Mouse (Mus musculus) thymus, adult 2 months (tissue): Measurements from ENCODE around the gene Rbm38. TPM values are rescaled to one million over a fixed set of nuclear protein-coding genes. Genes with fewer than 3 reads are reported as not detected.
A peak's percentile ranks its signal among the peaks of the same experiment; 100 is the strongest.

ENCODE experiments used
- DNase-seq: peaks from one replicate; pipeline ENCODE4 v3.0.0; 2021
- H3K27ac ChIP-seq: fragments of 200-500 bp; 2 replicates; pipeline ENCODE4 v1.5.1; 2012; ENCODE audit warnings: low read length, control low read depth; ENCODE audit not compliant: control insufficient read depth, insufficient read depth
- H3K27me3 ChIP-seq: fragments of 200-500 bp; 2 replicates; pipeline ENCODE4 v1.6.1; 2012; ENCODE audit warnings: mild to moderate bottlenecking, low read length, moderate library complexity, mixed read lengths; ENCODE audit not compliant: control insufficient read depth, insufficient read depth
- H3K36me3 ChIP-seq: fragments of 200-500 bp; 2 replicates; pipeline ENCODE4 v1.6.1; 2012; ENCODE audit warnings: mild to moderate bottlenecking, low read length, moderate library complexity; ENCODE audit not compliant: control insufficient read depth, insufficient read depth
- H3K4me1 ChIP-seq: fragments of 200-500 bp; replicated peaks from 2 replicates; pipeline ENCODE4 v1.6.1; 2012; ENCODE audit warnings: low read length; ENCODE audit not compliant: control insufficient read depth, insufficient read depth
- H3K4me3 ChIP-seq: fragments of 200-500 bp; 2 replicates; pipeline ENCODE4 v1.5.1; 2012; ENCODE audit warnings: mild to moderate bottlenecking, low read length, control low read depth, moderate library complexity; ENCODE audit not compliant: control insufficient read depth, insufficient read depth
- CTCF ChIP-seq: fragments of 200-500 bp; IDR thresholded peaks from 2 replicates; pipeline ENCODE4 v1.5.1; 2012; ENCODE audit warnings: mild to moderate bottlenecking, control low read depth, low read length, moderate library complexity, borderline replicate concordance; ENCODE audit not compliant: control insufficient read depth, poor library complexity, insufficient read depth; ENCODE audit errors: extremely low read depth
- POLR2A ChIP-seq: fragments of 200-500 bp; IDR thresholded peaks from 2 replicates; pipeline ENCODE4 v1.6.1; 2012; ENCODE audit warnings: mild to moderate bottlenecking, low read length, control low read depth, moderate library complexity; ENCODE audit not compliant: control insufficient read depth, poor library complexity, insufficient read depth; ENCODE audit errors: extremely low read depth
- WGBS: fragments of 180-500 bp; shearing (Covaris S2); methylation state at CpG from one replicate; pipeline ENCODE4 v1.1.7; 2018; 5-methylcytosine and 5-hydroxymethylcytosine counted together
- polyA plus RNA-seq: library from polyadenylated mRNA; depleted of rRNA; stranded (reverse); fragments of >200 nt; gene quantifications from 2 replicates; pipeline ENCODE4 v1.2.3, GENCODE M21; 2012

Gene Rbm38
- polyA plus RNA-seq, 1 experiment, result 1,290 TPM

DNA sequence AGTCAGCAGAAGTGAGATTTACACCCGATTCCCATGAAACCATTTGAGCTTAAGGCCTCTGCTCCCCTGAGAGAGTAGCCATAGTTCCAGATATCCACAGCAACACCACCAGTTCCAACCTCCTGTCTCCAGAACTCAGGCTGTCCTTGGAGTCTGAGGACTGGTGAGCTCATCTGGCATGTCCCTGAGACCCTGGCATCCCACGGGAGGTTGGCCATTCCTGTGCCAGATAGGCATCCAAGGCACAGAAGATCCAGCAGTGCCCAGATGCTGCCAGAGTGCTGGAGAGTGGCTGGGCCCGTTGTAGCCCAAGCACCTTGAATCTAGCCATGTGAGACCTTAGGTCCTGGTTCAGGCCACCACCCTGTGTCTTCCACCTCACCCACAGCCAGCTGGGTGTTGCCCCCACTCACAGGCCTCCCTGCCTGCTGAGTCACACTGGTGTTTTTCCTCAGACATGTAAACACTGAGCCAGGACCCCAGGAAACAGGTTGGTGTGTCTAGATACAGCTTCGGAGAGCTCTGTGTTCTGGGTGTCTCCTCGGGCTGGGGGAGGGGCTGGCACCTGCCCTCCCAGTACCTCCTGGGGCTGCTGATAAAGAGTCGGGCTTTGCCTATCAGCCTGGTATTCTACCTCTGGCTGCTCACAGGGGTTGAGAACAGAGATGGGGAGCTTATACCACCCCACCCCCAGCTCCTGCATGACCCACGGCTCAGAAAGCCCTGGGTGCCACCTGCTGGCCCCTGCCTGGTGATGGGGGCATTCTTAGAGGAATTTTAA is 17.7 kb downstream of the Rbm38 start:
- DNase-seq, result peak; percentile 64
- WGBS, result 41% methylated on average over 7 of the region's 7 CpGs
- H3K27ac ChIP-seq, result peak overlapping the region; percentile 52
- TF ChIP-seq POLR2A (no peak), CTCF (peak; percentile 39; the same call in 1 of the 2 replicates)
- no peak overlapping the region for H3K4me3 ChIP-seq
- no peaks in the 10 kb centered on the region for H3K27me3 ChIP-seq
- peaks cover 26% of the 10 kb centered on the region for H3K36me3 ChIP-seq
- H3K4me1 ChIP-seq, result peaks cover 61% of the 10 kb centered on the region

DNA sequence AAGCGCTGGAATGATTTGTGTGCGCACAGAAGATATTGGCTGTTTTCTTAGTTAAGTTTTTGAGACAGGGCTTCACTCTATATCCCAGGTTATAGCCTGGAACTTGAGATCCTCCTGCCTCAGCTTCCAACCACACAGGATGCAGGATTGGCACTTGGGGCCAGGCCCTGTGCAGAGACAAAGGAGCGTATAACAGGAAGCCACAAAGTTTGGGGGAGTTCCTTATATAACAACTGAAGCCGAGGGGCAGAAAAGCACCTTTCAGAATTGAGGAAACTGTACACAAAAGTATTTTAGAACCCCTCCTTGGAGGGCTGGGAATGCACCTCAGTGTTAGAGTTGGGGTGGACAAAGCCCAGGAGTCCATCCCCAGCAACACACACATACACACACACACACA is 18.7 kb downstream of the Rbm38 start:
- WGBS, result 56% methylated on average over 4 of the region's 4 CpGs
- Histone ChIP-seq H3K36me3 (peaks cover 16% of the 10 kb centered on the region), H3K27me3 (no peaks in the 10 kb centered on the region), H3K4me3 (no peak overlapping the region), H3K4me1 (peaks cover 59% of the 10 kb centered on the region), H3K27ac (0 out of 2 replicates have a peak overlapping the region, but pooled peaks have one; percentile 9)
- no peak for DNase-seq
- TF ChIP-seq POLR2A (no peak), CTCF (no peak)

DNA sequence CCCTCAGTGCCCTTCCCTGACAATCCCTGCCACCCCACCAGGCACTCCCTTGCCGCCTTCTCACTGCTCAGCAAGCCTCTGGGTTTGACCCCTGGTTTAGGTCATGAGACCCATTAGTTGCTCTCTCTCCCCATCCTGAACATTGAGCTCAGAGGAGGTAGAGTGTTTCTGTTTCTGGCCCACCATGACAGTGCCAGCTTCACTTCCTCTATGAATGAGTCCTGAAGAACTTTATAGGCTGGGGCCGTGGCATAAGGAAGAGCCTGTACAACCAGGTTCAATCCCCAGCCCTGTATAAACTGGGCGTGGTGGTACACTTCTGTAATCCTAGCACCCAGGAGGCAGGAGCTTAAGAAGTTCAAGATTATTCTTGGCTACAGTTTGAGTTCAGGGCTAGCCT is 20.5 kb downstream of the Rbm38 start:
- 84% methylated on average over 3 of the region's 3 CpGs for WGBS
- Histone ChIP-seq H3K36me3 (no peaks in the 10 kb centered on the region), H3K27ac (no peak overlapping the region)

DNA sequence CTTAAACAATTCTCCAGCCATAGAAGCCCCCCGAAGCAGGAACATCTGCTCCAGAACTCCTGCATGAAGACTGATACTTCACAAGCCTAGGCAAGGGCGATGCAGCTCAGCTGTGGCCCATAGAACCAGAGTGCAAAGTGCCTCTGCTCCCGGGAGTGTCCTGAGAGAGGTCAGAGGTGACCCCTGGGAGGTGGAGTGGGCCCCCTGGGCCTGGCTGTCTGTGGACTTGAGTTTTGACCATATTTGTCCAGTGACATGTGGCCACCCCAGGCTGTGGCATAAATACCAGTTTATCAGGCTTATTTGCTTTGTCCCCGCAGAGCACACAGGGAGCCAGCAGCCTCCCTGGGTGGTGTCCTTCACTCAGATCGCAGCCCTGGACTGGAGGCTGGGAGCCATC is 20.9 kb downstream of the Rbm38 start:
- H3K36me3 ChIP-seq, result no peaks in the 10 kb centered on the region
- no peak overlapping the region for H3K27ac ChIP-seq
- no peak for TF ChIP-seq CTCF
- TF ChIP-seq POLR2A, result no peak
- no peak overlapping the region for H3K4me3 ChIP-seq
- H3K4me1 ChIP-seq, result peaks cover 59% of the 10 kb centered on the region
- WGBS, result 93% methylated on average over 5 of the region's 5 CpGs
- DNase-seq, result no peak
- H3K27me3 ChIP-seq, result no peaks in the 10 kb centered on the region

More for the DNA sequence above, 20.5 kb downstream of the Rbm38 start:
- peaks cover 59% of the 10 kb centered on the region for H3K4me1 ChIP-seq
- no peaks in the 10 kb centered on the region for H3K27me3 ChIP-seq
- H3K4me3 ChIP-seq, result no peak overlapping the region
- DNase-seq, result no peak
- no peak for TF ChIP-seq CTCF
- no peak for TF ChIP-seq POLR2A

DNA sequence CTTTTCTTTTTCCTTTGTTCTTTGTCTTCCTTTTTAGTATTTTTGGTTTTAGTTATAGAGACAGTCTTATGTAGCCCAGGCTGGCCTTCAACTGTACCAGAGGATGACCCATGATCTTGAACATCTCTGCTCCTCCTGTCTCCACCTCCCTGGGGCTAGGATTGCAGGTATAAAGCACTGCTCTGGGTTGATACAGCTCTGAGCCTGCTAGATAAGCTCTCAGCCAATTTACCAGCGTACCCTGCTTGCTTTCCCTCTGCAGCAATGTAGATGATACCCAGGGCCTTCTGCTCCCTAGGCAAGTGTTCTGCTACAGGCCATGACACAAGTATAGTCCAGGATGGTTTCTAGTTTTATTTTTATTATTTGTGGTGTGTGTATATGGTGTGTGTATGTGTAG is 21.6 kb downstream of the Rbm38 start:
- H3K27me3 ChIP-seq, result no peaks in the 10 kb centered on the region
- H3K27ac ChIP-seq, result no peak overlapping the region
- DNase-seq, result no peak
- 98% methylated on average over 1 of the region's 1 CpGs for WGBS
- no peak overlapping the region for H3K4me3 ChIP-seq
- peaks cover 58% of the 10 kb centered on the region for H3K4me1 ChIP-seq
- TF ChIP-seq POLR2A, result no peak
- TF ChIP-seq CTCF, result no peak
- no peaks in the 10 kb centered on the region for H3K36me3 ChIP-seq

DNA sequence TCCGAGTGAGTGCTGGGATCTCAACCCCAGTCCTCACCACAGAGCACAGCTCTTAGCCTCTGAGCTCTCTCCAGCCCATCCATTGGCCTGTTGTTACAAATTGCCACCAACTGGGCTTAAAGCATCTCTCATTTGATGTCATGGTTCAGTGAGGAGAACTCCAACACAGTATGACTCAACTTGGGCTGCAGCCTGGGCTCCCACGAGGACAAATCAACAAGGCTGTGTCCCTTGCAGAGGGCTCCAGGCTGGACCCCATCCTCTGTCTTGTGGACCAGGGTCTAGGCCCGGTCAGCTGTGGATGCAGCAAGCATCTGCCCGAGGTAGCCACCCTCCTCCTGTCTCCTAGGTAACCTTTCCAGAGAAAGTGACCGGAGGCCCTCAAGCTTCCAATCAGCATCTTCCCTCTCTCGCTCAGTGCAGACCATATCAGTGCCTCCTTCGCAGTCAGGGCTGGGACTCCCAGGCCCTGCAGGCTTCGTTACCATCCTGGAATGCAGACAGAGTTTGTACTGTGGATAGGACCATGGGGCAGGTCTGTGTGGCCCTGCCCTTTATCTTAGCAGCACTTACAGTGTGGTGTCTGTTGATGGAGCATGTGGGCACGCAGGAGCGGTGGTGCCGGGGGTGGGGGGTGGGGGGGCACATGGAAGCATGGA is 22.3 kb downstream of the Rbm38 start:
- WGBS, result 91% methylated on average over 11 of the region's 11 CpGs
- no peak for DNase-seq
- Histone ChIP-seq H3K4me1 (peaks cover 57% of the 10 kb centered on the region), H3K36me3 (no peaks in the 10 kb centered on the region), H3K4me3 (no peak overlapping the region), H3K27me3 (no peaks in the 10 kb centered on the region), H3K27ac (no peak overlapping the region)
- no peak for TF ChIP-seq CTCF
- no peak for TF ChIP-seq POLR2A
